Mouse (Mus musculus): ENCODE data around the gene Gnb4. TPM values are rescaled to one million over a fixed set of nuclear protein-coding genes. Genes with fewer than 3 reads are reported as not detected.

Gnb4 gene
- polyA plus RNA-seq, 3 experiments from 2014 or later: 19.0 to 23.9 (median 22.6) TPM

DNA sequence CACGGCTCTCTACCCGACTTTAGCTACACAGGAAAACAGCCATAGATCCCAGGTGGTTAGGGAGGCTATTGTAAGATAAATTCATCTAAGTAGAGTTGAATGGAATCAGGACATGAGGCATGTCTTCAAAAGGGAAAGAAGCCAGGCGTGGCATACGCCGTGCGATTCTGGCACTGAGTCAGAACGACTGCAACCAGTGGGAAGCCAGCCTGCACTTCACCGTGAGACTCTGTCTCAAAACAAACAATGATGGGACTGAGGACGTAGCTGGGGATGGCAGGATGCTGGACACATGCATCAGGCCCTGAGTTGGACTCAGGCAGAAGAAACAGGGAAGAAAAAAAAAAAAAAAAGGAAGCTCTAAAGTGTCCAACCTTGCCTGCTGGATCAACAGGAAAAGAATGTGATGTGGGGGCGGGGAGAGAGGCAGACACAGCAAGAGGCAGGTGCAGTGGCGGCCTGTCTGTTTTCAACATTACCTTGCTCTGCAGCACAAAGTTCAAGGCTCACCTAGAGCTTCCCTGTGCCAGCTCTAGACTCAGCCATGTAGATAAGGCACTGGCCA is 4.7 kb downstream of the Gnb4 start:
- no peak for ATAC-seq

DNA sequence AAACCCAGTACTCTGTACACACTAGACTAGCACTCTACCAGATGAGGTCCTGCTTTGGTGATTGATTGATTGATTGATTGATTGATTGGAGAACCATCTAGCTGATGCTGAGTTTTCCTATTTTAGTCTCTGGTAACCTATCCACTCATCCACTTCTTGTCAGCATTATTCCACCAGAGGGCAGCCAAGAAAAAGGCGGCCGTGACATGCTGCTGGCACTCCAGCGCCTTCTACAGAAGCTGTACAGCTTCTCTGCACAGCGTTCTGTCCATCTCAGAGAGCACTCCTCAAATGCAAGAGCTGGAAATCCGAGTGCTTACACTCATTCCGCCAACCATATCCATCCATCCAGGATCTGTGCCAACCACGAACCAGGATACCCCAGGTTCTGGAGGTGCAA is 5.8 kb downstream of the Gnb4 start:
- no peak for ATAC-seq

DNA sequence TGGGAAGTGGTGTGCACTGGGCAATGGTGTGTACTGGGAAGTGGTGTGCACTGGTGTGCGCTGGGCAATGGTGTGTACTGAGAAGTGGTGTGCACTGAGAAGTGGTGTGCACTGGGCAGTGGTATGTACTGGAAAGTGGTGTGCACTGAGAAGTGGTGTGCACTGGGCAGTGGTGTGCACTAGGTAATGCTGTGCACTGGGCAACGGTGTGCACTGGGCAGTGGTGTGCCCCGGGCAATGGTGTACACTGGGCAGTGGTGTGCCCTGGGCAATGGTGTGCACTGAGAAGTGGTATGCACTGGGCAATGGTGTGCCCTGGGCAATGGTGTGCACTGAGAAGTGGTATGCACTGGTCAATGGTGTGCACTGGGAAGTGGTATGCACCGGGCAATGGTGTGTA is 7.2 kb downstream of the Gnb4 start:
- no peak for ATAC-seq

DNA sequence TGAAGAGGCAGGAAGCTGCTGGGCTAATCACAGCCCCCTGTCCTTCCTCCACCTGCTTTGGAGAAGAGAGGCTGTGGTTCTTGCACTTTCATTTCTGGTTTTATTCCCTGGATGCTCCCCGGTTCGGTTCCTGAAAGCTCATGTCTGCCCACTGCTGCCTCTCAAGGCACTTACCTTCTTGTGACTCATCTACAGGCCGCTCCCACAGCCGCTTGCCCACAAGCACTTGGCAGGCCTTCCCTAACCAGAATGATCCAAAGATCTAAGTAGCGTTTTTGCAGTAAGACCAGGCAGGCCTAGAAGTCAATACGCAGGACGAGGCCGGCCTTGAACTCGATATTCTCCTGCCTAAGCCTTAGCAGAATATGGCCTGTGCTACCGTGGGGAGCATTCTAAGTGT is 15.3 kb downstream of the Gnb4 start:
- no peak for ATAC-seq

DNA sequence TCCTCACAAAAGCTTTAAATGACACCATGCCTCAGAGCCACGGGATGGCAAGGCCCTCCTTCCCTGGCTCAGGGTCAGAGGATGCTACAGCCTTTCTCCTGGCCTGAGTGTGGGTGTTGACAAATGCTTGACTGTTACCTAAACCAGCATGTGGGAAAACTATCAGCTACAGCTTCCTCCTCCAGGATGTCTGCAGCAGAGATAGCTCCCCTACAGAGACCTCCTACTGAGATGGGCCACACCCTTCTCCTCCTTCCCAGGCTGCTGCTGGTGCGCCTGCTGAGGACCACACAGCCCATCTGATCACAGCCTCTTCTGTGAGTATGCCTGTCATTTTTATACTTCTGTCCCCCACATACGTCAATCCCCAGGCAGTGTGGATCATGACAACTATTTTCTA is 17.1 kb downstream of the Gnb4 start:
- ATAC-seq: no peak

DNA sequence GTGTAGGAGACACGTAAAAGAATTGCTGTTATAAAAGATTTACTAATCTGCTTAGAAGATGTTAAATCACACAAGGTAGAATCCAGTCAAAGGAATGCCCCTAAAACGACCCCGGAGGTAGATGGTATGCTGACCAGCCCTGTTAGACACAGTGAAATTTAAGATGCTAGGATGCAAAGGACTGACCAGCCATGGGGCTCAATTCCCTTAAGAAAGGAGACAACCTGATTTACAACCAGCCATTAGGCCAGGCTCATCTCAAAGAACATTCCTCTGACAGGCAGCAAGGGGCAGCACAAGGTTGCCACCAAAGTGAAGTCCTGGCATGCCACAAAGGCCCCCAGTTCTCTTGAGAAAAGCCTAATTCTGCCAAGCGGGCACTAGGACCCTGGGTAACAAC is 21.3 kb downstream of the Gnb4 start:
- ATAC-seq: no peak

DNA sequence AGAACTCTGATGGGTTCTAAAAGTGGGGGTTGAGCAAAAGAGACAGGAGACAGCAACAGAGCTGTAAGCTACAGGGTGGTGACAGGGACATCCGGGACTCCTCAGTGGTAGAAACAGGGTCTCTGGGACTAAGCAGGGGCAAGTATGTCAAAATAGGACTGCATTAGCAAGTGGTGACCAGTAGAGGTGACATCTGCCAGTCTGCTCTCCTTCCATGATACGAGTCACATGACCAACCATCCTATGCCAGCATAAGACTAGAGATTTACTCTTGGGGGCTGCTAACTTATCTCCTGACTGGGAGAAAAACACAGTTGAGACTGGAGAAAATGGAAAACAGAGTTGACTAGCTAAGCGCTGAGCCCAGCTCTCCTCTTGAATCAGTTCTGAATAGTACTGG is 30.1 kb downstream of the Gnb4 start:
- no peak for ATAC-seq

DNA sequence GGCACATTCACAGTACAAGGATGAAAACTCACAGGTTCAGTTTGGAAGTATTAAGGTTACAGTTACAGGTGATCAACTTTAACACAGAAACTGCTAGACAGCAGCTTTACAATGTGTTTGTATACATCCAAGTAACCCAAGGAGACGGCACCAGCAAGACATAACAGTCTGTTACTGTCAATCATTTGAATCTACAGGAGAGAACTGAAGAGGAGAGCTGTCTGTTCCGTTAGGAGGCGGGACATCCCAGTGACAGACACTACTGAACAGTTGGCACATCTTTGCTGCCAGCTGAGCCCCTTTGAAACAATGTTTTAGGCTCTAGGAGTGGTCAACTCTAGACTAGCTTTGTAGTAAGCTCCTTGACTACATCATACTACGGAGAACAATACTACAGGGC is 32.9 kb downstream of the Gnb4 start:
- no peak for ATAC-seq

DNA sequence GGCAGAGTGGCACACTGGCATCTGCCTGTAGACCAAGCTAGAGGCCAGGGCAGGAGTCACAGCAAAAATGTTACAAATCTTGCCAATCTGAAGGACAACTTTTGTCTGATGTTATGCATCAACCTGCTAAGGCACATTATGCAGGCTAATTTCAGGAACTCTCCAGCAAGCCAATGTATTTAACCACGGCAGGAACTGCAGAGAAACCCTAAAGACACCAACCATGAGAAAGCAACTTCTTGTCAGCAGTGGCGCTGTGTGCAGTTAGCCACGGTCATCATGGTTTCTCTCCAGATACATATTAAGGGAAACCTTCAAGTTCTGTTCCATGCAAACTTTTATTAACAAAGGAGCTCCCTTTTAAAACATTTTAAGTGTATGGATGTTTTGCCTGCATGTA is 34.5 kb downstream of the Gnb4 start:
- no peak for ATAC-seq

DNA sequence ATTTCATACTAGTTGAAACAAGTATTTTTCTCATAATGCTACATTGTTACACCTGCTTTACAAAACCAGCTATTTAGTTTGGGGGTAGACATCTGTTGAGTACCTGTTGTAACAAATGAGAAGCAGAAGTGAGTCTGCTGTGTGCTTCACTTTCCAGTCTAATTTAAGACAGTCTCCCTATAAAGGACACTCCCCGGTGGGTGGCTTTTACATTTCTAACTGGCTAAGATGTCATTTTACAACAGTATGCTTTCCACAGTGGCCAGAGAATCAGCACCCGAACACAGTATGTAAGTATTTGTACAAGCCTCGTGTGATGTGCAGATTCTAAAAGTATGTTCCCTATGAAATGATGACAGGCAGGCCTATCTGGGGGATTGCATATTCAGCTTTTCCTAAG is 35.6 kb downstream of the Gnb4 start:
- ATAC-seq: no peak

DNA sequence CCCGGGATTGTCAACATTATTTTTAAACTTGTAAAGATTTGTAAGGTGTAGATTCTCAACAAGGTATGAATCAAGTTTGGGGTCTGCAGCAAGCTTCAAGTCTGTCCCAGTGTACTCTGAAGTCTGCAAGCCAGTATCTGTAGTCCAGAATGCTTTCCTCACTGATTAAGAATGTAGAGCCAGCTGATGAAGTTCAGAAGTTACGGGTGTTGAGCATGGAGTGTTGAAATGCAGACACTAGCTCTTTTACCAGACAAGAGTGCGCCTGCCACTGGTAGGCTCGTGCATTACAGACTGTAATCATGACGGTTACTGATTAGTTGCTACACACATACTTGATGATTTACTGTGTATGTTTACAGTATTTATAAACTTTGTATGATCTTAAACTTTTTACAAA is 37.6 kb downstream of the Gnb4 start:
- no peak for ATAC-seq

DNA sequence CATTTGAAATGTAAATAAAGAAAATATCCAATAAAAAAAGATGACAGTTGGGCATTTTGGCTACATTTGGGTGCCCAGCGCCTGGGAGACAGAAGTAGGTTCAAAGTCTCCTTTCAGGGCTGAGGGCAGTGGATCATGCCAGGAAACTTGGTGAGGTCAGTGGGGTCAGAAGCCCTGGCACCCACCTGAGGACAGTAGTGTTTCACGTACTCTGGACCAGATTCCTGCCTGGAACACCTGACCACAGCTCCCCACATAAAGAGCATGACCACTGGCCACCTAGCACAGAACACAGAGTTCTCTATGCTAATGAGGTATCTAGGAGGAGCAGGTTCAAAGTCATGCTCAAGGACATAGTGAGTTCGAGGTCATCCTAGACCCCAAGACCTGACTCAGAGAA is 41.2 kb downstream of the Gnb4 start:
- ATAC-seq: no peak

DNA sequence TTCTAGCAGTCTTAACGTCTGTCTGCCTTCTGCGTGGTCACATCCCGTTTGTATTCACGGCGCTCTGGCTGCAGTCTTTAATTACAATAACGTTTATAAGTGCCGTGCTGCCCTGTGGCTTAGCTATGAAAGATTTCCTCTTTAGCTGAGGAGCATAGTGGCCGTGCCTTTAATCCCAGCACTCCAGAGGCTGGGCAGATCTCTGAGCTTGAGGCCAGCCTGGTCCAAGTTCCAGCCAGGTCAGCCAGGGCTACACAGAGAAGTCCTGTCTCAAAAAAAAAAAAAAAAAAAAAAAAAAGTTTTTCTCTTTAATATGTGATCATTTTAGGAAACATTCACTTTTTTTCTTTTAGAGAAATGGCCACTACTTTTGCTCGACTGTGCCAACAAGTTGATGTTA is 42.5 kb downstream of the Gnb4 start:
- ATAC-seq: no peak

DNA sequence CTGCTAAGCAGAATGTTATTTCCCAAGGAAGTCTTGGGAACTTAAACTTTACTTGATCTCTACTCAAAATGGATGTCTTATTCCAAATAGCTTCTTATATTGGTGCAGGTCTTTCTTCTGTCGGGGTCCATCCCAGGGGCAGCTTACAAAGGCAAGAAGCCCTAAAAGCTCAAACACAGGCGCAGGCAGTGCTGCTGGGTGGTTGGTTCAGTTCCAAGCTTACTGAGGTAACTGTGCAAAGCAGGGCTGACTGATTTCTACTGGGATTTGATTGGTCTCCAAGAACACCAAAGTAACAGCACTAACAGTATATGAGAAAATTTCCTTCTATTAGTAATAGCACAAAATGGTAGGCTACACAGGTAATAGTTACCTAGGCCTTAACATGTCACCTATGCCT is 43.3 kb downstream of the Gnb4 start:
- ATAC-seq: no peak

DNA sequence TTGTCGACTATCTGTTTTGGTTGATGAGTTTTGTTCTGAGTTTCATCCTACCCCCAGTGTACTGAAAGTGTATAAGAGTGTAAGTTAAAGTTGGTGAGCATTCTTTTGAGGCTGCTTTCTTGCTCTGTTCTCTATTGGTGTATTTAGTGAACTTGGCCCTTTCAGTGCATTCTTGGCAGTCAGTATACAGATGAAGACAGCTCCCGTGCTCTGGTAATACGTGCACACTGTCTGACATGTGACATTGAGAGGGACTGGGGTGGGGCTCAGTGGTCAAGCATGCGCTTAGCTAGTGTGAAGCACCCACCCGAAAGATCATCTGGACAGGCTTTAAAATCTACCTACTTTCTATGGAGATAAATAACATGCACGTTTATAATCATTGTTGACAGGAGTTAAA is 53.0 kb downstream of the Gnb4 start:
- ATAC-seq: no peak

DNA sequence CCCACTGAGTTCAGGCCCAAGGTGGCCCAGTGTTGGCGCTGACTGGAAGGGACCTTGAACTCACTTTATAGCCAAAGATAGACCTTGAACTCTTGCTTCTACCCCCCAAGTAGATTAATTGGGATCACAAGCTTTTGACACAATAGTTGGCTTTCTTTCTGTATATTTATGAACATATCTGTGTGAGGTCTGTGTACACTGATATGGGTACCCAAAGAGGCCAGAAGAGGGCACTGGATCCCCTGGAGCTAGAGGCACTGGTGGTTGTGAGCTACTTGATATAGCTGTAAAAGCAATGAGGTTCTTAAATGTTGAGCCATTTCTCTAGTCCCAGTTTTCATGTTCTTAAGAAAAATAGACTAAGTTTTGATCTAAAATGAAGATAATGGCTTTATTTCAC is 63.3 kb downstream of the Gnb4 start:
- ATAC-seq: no peak

DNA sequence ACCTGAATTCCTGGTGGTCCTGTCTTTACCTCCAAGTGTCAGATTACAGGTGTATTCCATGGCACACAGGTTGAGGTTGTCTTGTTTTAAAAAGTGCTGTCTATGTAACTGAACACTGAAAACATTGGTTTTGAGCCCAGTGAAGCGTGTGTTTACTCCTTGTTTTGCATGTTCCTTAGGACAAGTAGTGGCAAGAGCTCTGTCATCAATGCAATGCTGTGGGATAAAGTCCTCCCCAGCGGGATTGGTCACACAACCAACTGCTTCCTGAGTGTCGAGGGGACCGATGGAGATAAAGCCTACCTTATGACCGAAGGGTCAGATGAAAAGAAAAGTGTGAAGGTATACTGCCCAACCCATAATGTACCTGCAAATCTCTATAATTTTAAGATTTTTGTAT is 78.3 kb downstream of the Gnb4 start:
- ATAC-seq: no peak

DNA sequence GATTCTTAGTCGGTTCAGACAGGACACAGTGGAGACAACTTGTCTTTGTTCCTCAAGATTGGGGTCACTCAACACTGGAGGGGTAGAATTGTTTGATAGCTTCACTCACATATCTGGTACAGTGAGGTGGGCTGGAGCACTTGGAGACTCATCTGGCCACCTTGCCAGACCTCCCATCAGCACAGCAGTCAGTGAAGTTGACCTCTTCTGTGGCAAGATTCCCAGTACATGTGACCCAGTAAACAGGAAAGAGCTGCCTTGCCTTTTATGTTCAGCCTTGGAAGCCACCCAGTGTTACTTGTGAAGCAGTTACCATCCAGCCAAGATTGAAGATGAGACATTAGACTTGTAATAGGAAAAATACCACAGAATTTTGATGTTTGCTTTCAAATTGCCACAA is 78.8 kb downstream of the Gnb4 start:
- no peak for ATAC-seq

DNA sequence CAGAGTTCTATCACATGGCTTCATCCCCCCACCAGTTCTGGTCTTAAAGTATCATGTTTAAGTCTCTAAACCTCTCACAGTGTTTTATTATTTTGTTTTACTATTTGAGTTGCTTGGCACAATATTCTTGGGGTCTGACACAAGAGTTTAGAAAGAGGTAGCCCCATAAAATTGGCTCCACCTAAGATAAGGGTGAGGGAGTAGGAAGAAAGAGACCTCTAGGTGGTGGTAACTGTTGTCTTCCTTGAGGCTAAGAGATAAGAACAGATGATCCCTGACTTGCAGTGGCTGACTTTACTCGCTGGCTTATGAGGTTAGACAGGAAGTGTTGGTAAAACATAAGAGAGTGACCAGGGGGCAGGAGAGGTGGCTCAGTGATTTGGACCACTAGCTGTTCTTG is 80.7 kb downstream of the Gnb4 start:
- no peak for ATAC-seq

Other genes with a start within 250 kb of the Gnb4 start
- gene Pik3ca, start 218.9 kb downstream of the Gnb4 start, polyA plus RNA-seq (2017; shearing (Covaris generic)): 10 to 100 TPM; 14.7 to 27.5 (median 17.2) TPM
- gene Kcnmb3, start 124.4 kb downstream of the Gnb4 start, polyA plus RNA-seq (2017; shearing (Covaris generic)): 1 to 10 TPM in 1 of 3 experiments, under 1 TPM in 2; 0.33 to 1.2 (median 0.85) TPM
- 10 to 100 TPM; 26.7 to 28.3 (median 28.1) TPM for gene Zfp639, start 106.3 kb downstream of the Gnb4 start, polyA plus RNA-seq (2017; shearing (Covaris generic))
- gene Mfn1, start 87.1 kb downstream of the Gnb4 start, polyA plus RNA-seq (2017; shearing (Covaris generic)): 10 to 100 TPM; 10.9 to 15.6 (median 13.2) TPM
- gene Actl6a, start 89.7 kb upstream of the Gnb4 start, polyA plus RNA-seq (2017; shearing (Covaris generic)): 100 to 1,000 TPM in 1 of 3 experiments, 10 to 100 TPM in 2; 93.7 to 118 (median 94.9) TPM
- 100 to 1,000 TPM; 255 to 284 (median 279) TPM for gene Ndufb5, start 120.4 kb upstream of the Gnb4 start, polyA plus RNA-seq (2017; shearing (Covaris generic))
- gene Mrpl47, start 121.0 kb upstream of the Gnb4 start, polyA plus RNA-seq (2017; shearing (Covaris generic)): 10 to 100 TPM; 15.7 to 24.7 (median 19.4) TPM
- not detected for gene Usp13, start 201.0 kb upstream of the Gnb4 start, polyA plus RNA-seq (2017; shearing (Covaris generic))